Mouse (Mus musculus) stomach, embryonic 16.5 days (tissue): ENCODE data around the gene Izumo4. TPM values are rescaled to one million over a fixed set of nuclear protein-coding genes. Genes with fewer than 3 reads are reported as not detected.

Source experiments
- ATAC-seq: fragments of 200-750 bp; cut with Nextera tagmentation; 2 replicates; pipeline ENCODE4 v1.8.0; 2017; ENCODE audit warnings: moderate number of reproducible peaks, moderate TSS enrichment; ENCODE audit not compliant: insufficient read depth, low FRiP score
- H3K27ac ChIP-seq: fragments of 300-500 bp; sonication (generic); 2 replicates; pipeline ENCODE4 v1.5.1; 2014; ENCODE audit warnings: low read length
- H3K27me3 ChIP-seq: fragments of 300-500 bp; sonication (generic); 2 replicates; pipeline ENCODE4 v1.6.1; 2014; ENCODE audit warnings: low read length, control low read depth, mixed read lengths; ENCODE audit not compliant: control insufficient read depth, insufficient read depth
- H3K36me3 ChIP-seq: fragments of 300-500 bp; sonication (generic); 2 replicates; pipeline ENCODE4 v1.6.1; 2014; ENCODE audit warnings: low read length; ENCODE audit not compliant: control insufficient read depth, insufficient read depth
- H3K4me1 ChIP-seq: fragments of 300-500 bp; sonication (generic); 2 replicates; pipeline ENCODE4 v1.6.1; 2014; ENCODE audit warnings: low read length, control low read depth, mixed read lengths; ENCODE audit not compliant: control insufficient read depth, insufficient read depth
- H3K4me2 ChIP-seq: fragments of 300-500 bp; sonication (generic); 2 replicates; pipeline ENCODE4 v1.6.1; 2014; ENCODE audit warnings: low read depth, low read length, mixed read lengths
- H3K4me3 ChIP-seq: fragments of 300-500 bp; sonication (generic); replicated peaks from 2 replicates; pipeline ENCODE4 v1.5.1; 2014; ENCODE audit warnings: mild to moderate bottlenecking, low read length
- H3K9ac ChIP-seq: fragments of 300-500 bp; sonication (generic); 2 replicates; pipeline ENCODE4 v1.6.1; 2014; ENCODE audit warnings: low read length
- H3K9me3 ChIP-seq: fragments of 300-500 bp; sonication (generic); replicated peaks from 2 replicates; pipeline ENCODE4 v1.6.1; 2016; ENCODE audit warnings: low read length, control low read depth; ENCODE audit not compliant: control insufficient read depth
- WGBS: fragments of 180-500 bp; shearing (Covaris S2); extraction: QIAGEN DNeasy Blood & Tissue Kit; methylation state at CpG from one replicate; pipeline ENCODE4 v1.1.7; 2014; 5-methylcytosine and 5-hydroxymethylcytosine counted together
- polyA plus RNA-seq: library from polyadenylated mRNA; unstranded; fragments of >200 nt; fragmentation: Nextera tagmentation; extraction: Ambion mirVana; gene quantifications from 2 replicates; pipeline ENCODE4 v1.2.1, GENCODE M21; 2015

The Izumo4 gene
- polyA plus RNA-seq, 1 experiment from 2014 or later = 28.7 TPM

DNA sequence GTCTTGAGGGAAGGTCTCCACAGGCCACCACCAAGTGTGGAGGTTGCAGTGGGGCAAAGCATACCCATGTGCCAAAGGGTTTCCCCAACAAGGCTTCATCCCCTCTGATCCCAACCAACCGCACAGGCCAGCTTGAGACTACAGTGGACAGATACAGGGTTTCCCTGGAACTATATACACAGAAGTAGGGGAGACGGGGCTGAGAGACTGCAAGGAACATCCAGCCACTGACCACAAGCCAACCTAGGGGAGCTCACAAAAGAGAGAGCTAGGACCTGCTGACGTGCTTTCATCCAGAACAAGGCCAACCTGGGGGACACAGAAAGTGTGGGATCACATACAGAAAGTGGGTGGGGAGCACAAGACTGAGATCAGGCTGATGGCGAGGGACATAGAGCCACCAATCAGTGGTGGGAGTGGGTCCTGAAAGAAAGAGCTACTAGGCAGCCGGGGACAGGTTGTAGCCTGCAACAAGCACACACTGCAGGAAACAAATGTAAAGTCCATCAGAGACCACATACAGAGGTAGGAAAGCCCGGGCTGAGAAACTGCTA lies 27.1 kb upstream of the Izumo4 start:
- Histone ChIP-seq H3K36me3 (peaks cover 13% of the 10 kb centered on the region), H3K27me3 (no peaks in the 10 kb centered on the region), H3K4me1 (peaks cover 62% of the 10 kb centered on the region), H3K9me3 (no peaks in the 10 kb centered on the region), H3K4me2 (peak overlapping the region; percentile 77), H3K9ac (peak overlapping the region; percentile 98), H3K27ac (peak overlapping the region; percentile 84), H3K4me3 (peak overlapping the region; percentile 98)
- WGBS = 9% methylated on average over 6 of the region's 6 CpGs
- no peak for ATAC-seq

DNA sequence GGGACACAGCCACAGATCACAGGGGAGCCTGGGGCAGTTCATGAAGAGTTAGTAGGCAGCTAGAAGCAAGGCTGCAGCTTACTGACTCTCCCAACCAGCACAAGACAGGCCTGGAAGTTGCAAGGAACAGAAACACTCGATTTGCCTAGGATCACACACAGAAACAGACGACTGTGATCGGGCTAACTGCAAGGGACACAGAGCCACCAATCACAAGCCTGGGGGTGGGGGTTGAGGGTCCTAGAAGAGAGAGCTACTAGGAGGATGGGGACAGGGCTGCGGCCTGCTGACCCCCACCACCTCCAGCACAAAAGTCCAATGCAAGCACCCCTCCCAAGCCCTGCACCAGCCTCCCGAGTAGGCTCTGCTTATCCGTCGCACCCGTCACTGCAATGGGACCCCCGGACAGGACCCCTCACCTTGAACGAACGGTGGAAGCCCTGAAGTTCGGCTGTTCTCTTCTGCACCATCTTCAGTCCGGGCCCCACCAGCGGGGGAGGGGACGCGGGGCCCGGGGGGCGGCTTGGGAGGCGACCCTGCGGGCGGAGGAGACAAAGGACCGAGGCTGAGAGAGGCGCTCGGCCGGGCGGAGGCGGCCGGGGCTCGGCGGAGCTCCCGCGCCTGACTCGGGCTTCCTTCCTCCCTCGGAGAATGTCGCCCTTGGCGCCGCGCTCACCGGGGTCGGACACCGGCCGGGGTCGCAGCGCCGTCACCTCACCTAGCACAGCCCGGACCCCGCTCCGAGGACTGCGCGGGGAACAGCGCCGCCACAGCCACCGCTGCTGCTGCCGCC lies 26.4 kb upstream of the Izumo4 start:
- Histone ChIP-seq H3K36me3 (peaks cover 9% of the 10 kb centered on the region), H3K4me1 (peaks cover 58% of the 10 kb centered on the region), H3K27me3 (no peaks in the 10 kb centered on the region), H3K9ac (peak overlapping the region; percentile 98), H3K9me3 (no peaks in the 10 kb centered on the region), H3K4me2 (peak overlapping the region; percentile 77), H3K27ac (peak overlapping the region; percentile 84), H3K4me3 (peak overlapping the region; percentile 98)
- WGBS = under 1% methylated on average over 29 of the region's 54 CpGs
- 0 out of 2 replicates have a peak, but pooled peaks have one; percentile 0 for ATAC-seq

DNA sequence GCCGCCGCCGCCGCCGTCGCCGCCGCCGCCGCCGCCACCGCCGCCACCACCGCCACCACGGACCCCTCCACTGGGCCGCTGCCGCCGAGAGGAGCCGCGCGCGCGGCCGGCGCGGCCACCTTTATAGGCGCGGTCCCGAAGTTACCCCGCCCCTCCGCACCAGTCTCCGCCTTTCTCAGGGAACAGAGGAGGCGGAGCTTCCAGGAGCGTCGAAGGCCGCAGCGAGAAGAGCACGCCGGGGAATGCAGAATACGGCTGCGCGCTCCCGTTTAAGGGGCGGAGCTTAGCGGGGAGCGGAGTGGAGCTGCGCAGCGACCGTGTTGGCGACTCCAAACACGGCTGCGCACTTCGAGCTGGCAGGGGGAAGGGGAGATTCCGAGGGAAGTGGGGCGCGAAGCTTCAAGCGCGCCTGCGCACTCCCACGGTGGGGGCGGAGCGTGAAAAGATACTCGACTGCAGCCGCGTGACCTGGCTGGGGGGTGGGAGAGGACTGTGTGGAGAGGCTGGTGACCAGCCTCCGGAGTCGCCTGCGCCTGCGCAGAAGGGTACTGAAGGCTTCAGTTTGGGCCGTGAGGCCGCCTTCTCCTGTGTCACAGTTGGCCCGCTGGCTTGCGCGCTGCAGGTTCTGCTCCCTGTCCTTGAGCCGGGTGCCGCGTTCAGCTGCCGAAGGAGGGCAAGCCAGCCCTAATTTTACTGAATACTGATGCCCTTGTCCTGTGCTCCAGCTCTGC lies 25.6 kb upstream of the Izumo4 start:
- Histone ChIP-seq H3K27me3 (no peaks in the 10 kb centered on the region), H3K27ac (peak overlapping the region; percentile 100), H3K9me3 (no peaks in the 10 kb centered on the region), H3K36me3 (peaks cover 3% of the 10 kb centered on the region; the same call in 1 of the 2 replicates), H3K4me1 (peaks cover 58% of the 10 kb centered on the region), H3K4me2 (peak overlapping the region; percentile 90), H3K9ac (peak overlapping the region; percentile 98), H3K4me3 (peak overlapping the region; percentile 98)
- WGBS = under 1% methylated on average over 74 of the region's 78 CpGs
- peak; percentile 93 for ATAC-seq

DNA sequence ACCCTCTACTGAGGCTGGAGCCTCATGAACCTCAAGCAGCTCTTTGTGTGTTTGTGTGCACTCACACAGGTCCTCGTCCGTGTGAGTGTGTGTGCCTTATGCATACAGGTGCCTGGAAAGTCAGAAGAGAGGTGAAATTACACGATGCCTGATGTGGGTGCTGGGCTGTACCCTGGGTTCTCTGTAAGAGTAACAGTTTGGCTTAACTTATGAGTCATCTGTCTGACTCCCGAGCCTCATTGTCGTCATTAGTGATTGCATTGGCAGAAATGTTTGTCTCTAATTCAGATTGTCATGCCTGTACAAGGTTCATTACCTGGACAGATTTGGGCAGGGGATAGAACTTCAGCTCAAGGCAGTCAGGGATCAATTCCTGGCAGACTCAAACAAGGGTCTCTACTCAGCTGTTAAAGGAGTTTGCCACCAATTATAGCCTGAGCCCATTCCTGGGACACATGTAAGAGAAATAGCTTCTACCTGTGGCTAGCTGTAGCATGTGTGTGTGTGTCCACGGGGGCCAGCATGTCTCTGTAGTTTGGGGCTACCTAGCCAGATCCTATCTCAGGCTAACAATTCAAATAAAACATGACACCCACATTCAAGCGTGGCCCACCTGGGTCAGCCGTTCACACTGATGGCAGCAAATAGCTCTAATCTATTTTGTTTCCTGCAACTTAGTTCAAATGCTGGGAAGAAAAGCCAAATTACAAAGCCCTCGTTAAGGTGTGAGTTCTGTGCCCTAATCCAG lies 24.7 kb upstream of the Izumo4 start:
- Histone ChIP-seq H3K4me1 (peaks cover 57% of the 10 kb centered on the region), H3K27me3 (no peaks in the 10 kb centered on the region), H3K27ac (peak overlapping the region; percentile 100), H3K36me3 (no peaks in the 10 kb centered on the region), H3K9me3 (no peaks in the 10 kb centered on the region), H3K4me2 (peak overlapping the region; percentile 90), H3K9ac (peak overlapping the region; percentile 77), H3K4me3 (peak overlapping the region; percentile 98)
- 22% methylated on average over 9 of the region's 9 CpGs for WGBS
- ATAC-seq = no peak

DNA sequence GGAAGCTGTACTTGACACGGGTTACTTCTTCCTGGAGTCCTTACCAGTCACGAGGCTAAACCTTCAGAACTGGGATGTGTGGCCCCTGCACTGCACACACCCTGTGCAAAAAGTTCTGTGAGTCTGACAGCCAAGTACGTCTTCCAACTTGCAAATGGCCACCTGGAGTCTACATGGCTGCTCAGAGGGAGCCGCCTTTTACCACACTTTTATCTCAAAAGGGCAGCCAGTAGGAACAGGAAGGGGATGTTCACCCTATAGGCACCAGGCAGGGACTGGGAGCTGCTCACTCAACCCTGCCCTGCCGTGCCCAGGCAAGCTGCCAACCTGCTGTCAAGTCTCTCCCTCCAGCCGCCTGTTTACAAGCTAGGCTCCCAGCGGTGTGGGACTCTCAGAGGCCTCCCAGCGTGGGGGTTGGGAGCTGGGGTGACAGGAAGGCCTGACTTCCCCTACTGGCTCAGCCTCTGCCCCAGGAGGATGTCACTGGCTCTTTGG lies 24.0 kb upstream of the Izumo4 start, which contains the start of gene Mknk2:
TSS of gene Mknk2 (minus strand) at position 171 of the 495 bp plus-strand sequence.
- peak within 1 kb of the TSS; percentile 98 for H3K4me3 ChIP-seq
- peak; percentile 66 for ATAC-seq
- peak within 1 kb of the TSS; percentile 90 for H3K4me2 ChIP-seq
- H3K9me3 ChIP-seq = no peaks in the 10 kb centered on the region
- H3K27ac ChIP-seq = peak within 1 kb of the TSS; percentile 100
- 6% methylated on average over 8 of the region's 8 CpGs for whole genome bisulfite sequencing
- H3K36me3 ChIP-seq = no peaks in the 10 kb centered on the region
- H3K27me3 ChIP-seq = no peaks in the 10 kb centered on the region
- peaks cover 50% of the 10 kb centered on the region for H3K4me1 ChIP-seq
- peak within 1 kb of the TSS; percentile 77 for H3K9ac ChIP-seq

DNA sequence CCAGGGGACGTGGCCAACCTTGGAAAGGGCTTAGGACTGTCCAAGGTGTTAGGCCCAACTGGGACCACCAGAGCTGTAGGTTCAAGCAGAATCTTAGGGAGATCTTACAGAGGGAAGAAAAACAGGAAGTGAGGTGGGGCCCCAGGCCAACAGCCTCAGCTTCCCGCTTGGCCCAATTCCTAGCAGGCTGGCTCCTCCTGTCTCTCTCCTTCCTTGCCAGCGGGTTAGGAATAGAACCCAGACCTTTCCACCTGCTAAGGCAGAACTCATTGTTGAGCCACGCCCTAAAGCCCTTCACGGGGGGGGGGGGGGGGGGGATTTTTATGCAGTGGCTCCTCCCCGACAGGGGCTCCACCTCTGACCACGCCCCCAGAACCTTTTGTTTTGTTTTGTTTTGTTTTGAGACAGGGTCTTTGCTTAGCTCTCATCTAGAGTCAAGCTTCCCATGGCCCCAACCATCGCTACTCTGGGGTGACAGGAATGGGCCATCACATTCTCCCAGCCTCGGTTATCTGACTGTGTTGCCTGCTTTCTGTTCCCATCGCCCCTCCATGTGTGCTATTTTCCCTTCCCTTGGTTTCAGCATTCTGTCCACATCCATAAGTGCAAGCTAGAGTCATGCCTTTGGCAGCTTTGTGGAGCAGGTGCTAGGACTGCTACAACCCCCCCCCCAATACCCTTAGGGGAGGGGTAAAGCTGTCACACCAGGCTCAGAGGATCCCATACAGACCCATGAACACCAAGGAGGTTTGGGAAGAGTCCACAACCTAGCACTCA lies 23.2 kb upstream of the Izumo4 start:
- Histone ChIP-seq H3K27ac (peak overlapping the region; percentile 100), H3K27me3 (no peaks in the 10 kb centered on the region), H3K9me3 (no peaks in the 10 kb centered on the region), H3K4me2 (peak overlapping the region; percentile 90; the same call in 1 of the 2 replicates), H3K4me1 (peaks cover 42% of the 10 kb centered on the region), H3K4me3 (no peak overlapping the region), H3K9ac (peak overlapping the region; percentile 62; the same call in 1 of the 2 replicates), H3K36me3 (no peaks in the 10 kb centered on the region)
- 55% methylated on average over 7 of the region's 10 CpGs for WGBS
- ATAC-seq = no peak

DNA sequence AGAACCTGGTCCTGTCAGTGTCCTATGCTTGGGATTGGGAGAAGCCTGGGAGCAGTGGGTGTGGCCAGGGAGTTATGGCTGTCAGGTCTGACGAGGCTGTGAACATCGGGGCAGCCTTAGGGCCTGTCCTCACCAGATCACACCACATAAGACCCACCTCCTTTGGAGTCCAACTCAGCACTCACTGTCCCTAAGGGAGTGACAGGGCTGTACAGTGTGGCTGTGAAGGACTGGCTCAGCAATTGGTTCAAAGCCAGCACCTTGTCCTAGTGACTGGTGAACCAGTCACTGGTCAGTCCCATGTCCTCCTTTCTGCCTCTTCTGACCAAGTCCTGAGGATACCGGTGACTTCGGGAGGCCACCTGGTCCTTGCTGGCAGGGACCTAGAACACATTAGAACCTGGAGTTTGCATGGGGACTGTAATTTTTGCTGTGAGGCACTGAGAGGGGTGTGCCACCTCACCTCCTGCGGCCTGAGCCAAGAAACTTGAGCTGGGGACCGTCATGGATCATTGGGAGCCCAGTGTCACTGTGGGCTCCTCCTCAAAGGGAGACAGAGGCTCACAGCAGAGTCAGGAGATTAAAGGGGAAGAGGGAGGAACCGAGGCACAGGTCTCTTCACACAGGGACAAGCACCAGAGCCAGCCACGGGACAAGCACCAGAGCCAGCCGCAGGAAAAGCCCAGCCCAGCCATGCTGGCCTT lies 22.3 kb upstream of the Izumo4 start:
- Histone ChIP-seq H3K9me3 (no peaks in the 10 kb centered on the region), H3K36me3 (no peaks in the 10 kb centered on the region), H3K4me3 (no peak overlapping the region), H3K4me1 (peaks cover 33% of the 10 kb centered on the region), H3K27ac (peak overlapping the region; percentile 100), H3K9ac (peak overlapping the region; percentile 1; the same call in 1 of the 2 replicates), H3K27me3 (no peaks in the 10 kb centered on the region), H3K4me2 (no peak overlapping the region)
- 63% methylated on average over 9 of the region's 9 CpGs for WGBS
- ATAC-seq = no peak
